24 mouse cellular contexts compared by ENCODE assay signal in the genomic region with DNA sequence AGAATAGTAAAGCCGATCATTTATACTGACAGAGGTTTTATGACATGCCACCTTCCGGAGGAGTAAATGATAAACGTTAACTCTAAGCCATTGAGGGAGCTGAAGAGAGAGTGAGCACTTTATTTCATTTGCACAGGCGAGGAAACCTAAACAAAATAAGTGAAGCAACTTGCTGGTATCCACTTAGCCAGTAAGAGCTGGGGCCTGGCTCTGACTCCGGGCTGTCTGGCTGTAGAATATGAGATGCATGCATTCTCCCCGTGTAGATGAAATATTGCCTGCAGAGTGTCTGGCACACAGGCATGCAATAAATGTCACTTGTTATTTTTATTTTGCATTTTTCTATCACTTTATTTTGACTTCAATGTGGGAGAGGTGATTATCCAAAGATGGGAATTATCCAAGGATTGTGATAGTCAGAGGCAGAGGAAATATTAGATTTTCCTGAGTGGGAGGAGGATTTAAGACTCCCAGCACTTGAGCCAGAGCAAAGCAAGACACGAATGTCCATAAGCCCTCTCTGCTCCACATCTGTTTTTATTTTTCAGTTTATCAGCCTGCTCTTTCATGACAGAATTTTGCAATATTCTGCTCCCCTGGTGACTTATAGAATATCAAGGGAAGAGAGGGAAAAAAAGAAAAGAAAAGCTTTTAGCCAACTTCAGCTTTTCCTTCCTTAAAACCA.
A peak's percentile ranks its signal among the peaks of the same experiment; 100 is the strongest.
DNase-seq lines count a peak whose midpoint lies in the region; ATAC-seq lines count a peak whose summit lies in the region.
"Had no signal": no experiment of that assay in that cellular context is flagged by ENCODE, and none has a peak within 500 bp of the region (broad histone marks: within the 10 kb centered on the region; RNA-seq: fewer than 3 reads in every experiment).

No protein-coding gene starts in this region.

- no peak for ATAC-seq in heart, embryonic 12.5 days (ENCODE audit: insufficient number of reproducible peaks, low FRiP score)
- ATAC-seq in hindbrain, embryonic 11.5 days (ENCODE audit: low FRiP score) = no peak
- ATAC-seq in hindbrain, embryonic 13.5 days (ENCODE audit: low FRiP score) = no peak
- ATAC-seq in embryonic facial prominence, embryonic 14.5 days (ENCODE audit: low read depth) = no peak
- ATAC-seq: forebrain, embryonic 15.5 days; hindbrain, postnatal 0 days; intestine, embryonic 16.5 days; Patski had no signal

- H3K4me3 ChIP-seq in heart, embryonic 12.5 days = no peak overlapping the region
- no peak overlapping the region for H3K4me3 ChIP-seq in hindbrain, embryonic 11.5 days (ENCODE audit: low read depth, low read length)
- H3K4me3 ChIP-seq in hindbrain, embryonic 13.5 days = no peak overlapping the region
- no peak overlapping the region for H3K4me3 ChIP-seq in embryonic facial prominence, embryonic 14.5 days (ENCODE audit: low read depth, low read length)
- H3K4me3 ChIP-seq: embryonic facial prominence, embryonic 15.5 days; forebrain, embryonic 15.5 days; kidney, embryonic 15.5 days; midbrain, embryonic 12.5 days; stomach, embryonic 15.5 days had no signal

- H3K4me2 ChIP-seq in heart, embryonic 12.5 days = no peak overlapping the region
- H3K4me2 ChIP-seq in hindbrain, embryonic 11.5 days (replicated peaks; ENCODE audit: low read depth, low read length) = no peak overlapping the region
- no peak overlapping the region for H3K4me2 ChIP-seq in hindbrain, embryonic 13.5 days
- H3K4me2 ChIP-seq in embryonic facial prominence, embryonic 14.5 days (ENCODE audit: low read depth, low read length) = no peak overlapping the region
- H3K4me2 ChIP-seq: embryonic facial prominence, embryonic 15.5 days; forebrain, embryonic 15.5 days; kidney, embryonic 15.5 days; liver, embryonic 11.5 days; midbrain, embryonic 12.5 days; stomach, embryonic 15.5 days had no signal

- H3K36me3 ChIP-seq in heart, embryonic 12.5 days = no peaks in the 10 kb centered on the region
- no peaks in the 10 kb centered on the region for H3K36me3 ChIP-seq in hindbrain, embryonic 11.5 days (ENCODE audit: control insufficient read depth, insufficient read depth, low read length)
- no peaks in the 10 kb centered on the region for H3K36me3 ChIP-seq in hindbrain, embryonic 13.5 days
- H3K36me3 ChIP-seq in embryonic facial prominence, embryonic 14.5 days (ENCODE audit: control insufficient read depth, insufficient read depth, low read length) = no peaks in the 10 kb centered on the region
- H3K36me3 ChIP-seq: embryonic facial prominence, embryonic 15.5 days; forebrain, embryonic 15.5 days; kidney, embryonic 15.5 days; midbrain, embryonic 12.5 days; stomach, embryonic 15.5 days had no signal

- DNase-seq in heart, adult 11 months = peak; percentile 75
- no peak for DNase-seq in hindbrain, embryonic 11.5 days (ENCODE audit: low spot score)
- peak; percentile 63 for DNase-seq in embryonic facial prominence, embryonic 14.5 days (ENCODE audit: low spot score)
- DNase-seq in mesoderm, embryonic 11.5 days (ENCODE audit: low read depth, low spot score) = peak; percentile 27
- no peak for DNase-seq in adrenal gland, adult 2 months
- DNase-seq: cerebellum, adult 11 months; cerebellum, adult 9-11 months; gastrocnemius, postnatal 10 days; kidney, postnatal 36 days; layer of hippocampus, adult 9-11 months; lung, adult 18-20 months; lung, postnatal 10 days; thymus, postnatal 25 days had no signal

- no peak overlapping the region for H3K9ac ChIP-seq in heart, embryonic 12.5 days
- no peak overlapping the region for H3K9ac ChIP-seq in hindbrain, embryonic 11.5 days (ENCODE audit: low read depth, low read length)
- H3K9ac ChIP-seq in hindbrain, embryonic 13.5 days = no peak overlapping the region
- H3K9ac ChIP-seq in embryonic facial prominence, embryonic 14.5 days (ENCODE audit: low read depth, low read length) = no peak overlapping the region
- H3K9ac ChIP-seq: embryonic facial prominence, embryonic 15.5 days; forebrain, embryonic 15.5 days; kidney, embryonic 15.5 days; midbrain, embryonic 12.5 days; stomach, embryonic 15.5 days had no signal

- H3K9me3 ChIP-seq in heart, embryonic 12.5 days (replicated peaks) = no peaks in the 10 kb centered on the region
- H3K9me3 ChIP-seq in hindbrain, embryonic 11.5 days (ENCODE audit: control insufficient read depth, low read length) = no peaks in the 10 kb centered on the region
- H3K9me3 ChIP-seq in hindbrain, embryonic 13.5 days = no peaks in the 10 kb centered on the region
- H3K9me3 ChIP-seq in embryonic facial prominence, embryonic 14.5 days (ENCODE audit: control insufficient read depth, low read length) = no peaks in the 10 kb centered on the region
- H3K9me3 ChIP-seq: embryonic facial prominence, embryonic 15.5 days; forebrain, embryonic 15.5 days; kidney, embryonic 15.5 days; midbrain, embryonic 12.5 days; stomach, embryonic 15.5 days had no signal

- WGBS in heart, embryonic 12.5 days = 51% methylated on average over 7 of the region's 7 CpGs
- 76% methylated on average over 7 of the region's 7 CpGs for WGBS in hindbrain, embryonic 11.5 days
- 77% methylated on average over 7 of the region's 7 CpGs for WGBS in hindbrain, embryonic 13.5 days
- WGBS in embryonic facial prominence, embryonic 14.5 days = 43% methylated on average over 7 of the region's 7 CpGs

- H3K27ac ChIP-seq in heart, embryonic 12.5 days (ENCODE audit: poor library complexity, severe bottlenecking) = no peak overlapping the region
- 0 out of 2 replicates have a peak overlapping the region, but pooled peaks have one; percentile 42 for H3K27ac ChIP-seq in hindbrain, embryonic 11.5 days (ENCODE audit: low read depth, low read length)
- no peak overlapping the region for H3K27ac ChIP-seq in hindbrain, embryonic 13.5 days
- H3K27ac ChIP-seq in embryonic facial prominence, embryonic 14.5 days (replicated peaks; ENCODE audit: low read depth, low read length) = no peak overlapping the region
- H3K27ac ChIP-seq: embryonic facial prominence, embryonic 15.5 days; forebrain, embryonic 15.5 days; hindbrain, postnatal 0 days; kidney, embryonic 15.5 days; midbrain, embryonic 12.5 days; stomach, embryonic 15.5 days had no signal

- H3K4me1 ChIP-seq in heart, embryonic 12.5 days (replicated peaks) = peaks cover 3% of the 10 kb centered on the region
- 0 out of 2 replicates have a peak, but pooled peaks cover 2% of the 10 kb centered on the region for H3K4me1 ChIP-seq in hindbrain, embryonic 11.5 days (replicated peaks; ENCODE audit: control insufficient read depth, insufficient read depth, low read length)
- no peaks in the 10 kb centered on the region for H3K4me1 ChIP-seq in hindbrain, embryonic 13.5 days (replicated peaks)
- H3K4me1 ChIP-seq in embryonic facial prominence, embryonic 14.5 days (ENCODE audit: control insufficient read depth, insufficient read depth, low read length) = peaks cover 7% of the 10 kb centered on the region
- H3K4me1 ChIP-seq: embryonic facial prominence, embryonic 15.5 days; forebrain, embryonic 15.5 days; kidney, embryonic 15.5 days; midbrain, embryonic 12.5 days; stomach, embryonic 15.5 days had no signal

- no peaks in the 10 kb centered on the region for H3K27me3 ChIP-seq in heart, embryonic 12.5 days (replicated peaks)
- no peaks in the 10 kb centered on the region for H3K27me3 ChIP-seq in hindbrain, embryonic 11.5 days (ENCODE audit: control insufficient read depth, insufficient read depth, low read length)
- H3K27me3 ChIP-seq in hindbrain, embryonic 13.5 days = no peaks in the 10 kb centered on the region
- no peaks in the 10 kb centered on the region for H3K27me3 ChIP-seq in embryonic facial prominence, embryonic 14.5 days (replicated peaks; ENCODE audit: control insufficient read depth, insufficient read depth, low read length)
- H3K27me3 ChIP-seq: forebrain, embryonic 15.5 days; midbrain, embryonic 12.5 days; stomach, embryonic 15.5 days had no signal

Comparison
In these comparisons a context has a peak if more than half of its experiments do, and no peak if none do; other contexts are left out.
1. DNase-seq: peak in heart, adult 11 months (single experiment), embryonic facial prominence, embryonic 14.5 days (single experiment) and mesoderm, embryonic 11.5 days (single experiment); none in hindbrain, embryonic 11.5 days (single experiment) and adrenal gland, adult 2 months (single experiment).